Mouse (Mus musculus) heart, postnatal 0 days (tissue): Measurements from ENCODE around the gene Fam83d.

ENCODE experiments used
- CTCF ChIP-seq: IDR thresholded peaks from 2 replicates; pipeline ENCODE4 v1.5.1; 2016; ENCODE audit warnings: antibody characterized with exemption, control low read depth, low read depth
- EP300 ChIP-seq: IDR thresholded peaks from 2 replicates; pipeline ENCODE4 v1.6.1; 2016; ENCODE audit warnings: antibody characterized with exemption, low read depth

GRCm38 (mm10) chr2:158733914-158734313, 34.0 kb upstream of the Fam83d start:
- TF ChIP-seq CTCF, result no peak
- no peak for TF ChIP-seq EP300
